Mouse (Mus musculus): ENCODE results near the gene Trim58. TPM values are rescaled to one million over a fixed set of nuclear protein-coding genes. Genes with fewer than 3 reads are reported as not detected.

The Trim58 gene
- 0.29 and 0.30 TPM in 2 replicates for polyA plus RNA-seq (2016; fragmentation: Nextera tagmentation; extraction: Ambion mirVana)

GRCm38 (mm10) chr11:58640272-58640867 is at the start of gene Trim58:
Gene Trim58, plus strand, starts transcription at chr11:58640465.
- 6% methylated on average over 34 of the region's 34 CpGs for WGBS
- DNase-seq (ENCODE audit: low spot score) = peak; percentile 54

GRCm38 (mm10) chr11:58594814-58595213 is 45.5 kb upstream of the Trim58 start, which contains the start of gene Olfr324:
Gene Olfr324, plus strand, starts transcription at chr11:58595114.
- no peak for DNase-seq (ENCODE audit: low spot score)
- Histone ChIP-seq H3K4me1 (no peaks in the 10 kb centered on the region), H3K4me3 (no peak within 1 kb of the TSS), H3K27me3 (ENCODE audit: low read depth, poor library complexity, severe bottlenecking) (no peaks in the 10 kb centered on the region), H3K36me3 (no peaks in the 10 kb centered on the region), H3K27ac (no peak within 1 kb of the TSS), H3K9me3 (replicated peaks) (no peaks in the 10 kb centered on the region)
- 85% methylated on average over 6 of the region's 6 CpGs for whole genome bisulfite sequencing

More at GRCm38 (mm10) chr11:58640272-58640867, at the start of gene Trim58:
- peak within 1 kb of the TSS; percentile 56 for H3K4me3 ChIP-seq
- H3K4me1 ChIP-seq = peaks cover 9% of the 10 kb centered on the region
- H3K36me3 ChIP-seq = no peaks in the 10 kb centered on the region
- H3K9me3 ChIP-seq (replicated peaks) = no peaks in the 10 kb centered on the region
- H3K27me3 ChIP-seq (ENCODE audit: low read depth, poor library complexity, severe bottlenecking) = peaks cover 43% of the 10 kb centered on the region
- peak within 1 kb of the TSS; percentile 74 for H3K27ac ChIP-seq

GRCm38 (mm10) chr11:58597837-58598236 is 42.4 kb upstream of the Trim58 start:
- Histone ChIP-seq H3K4me1 (no peaks in the 10 kb centered on the region), H3K36me3 (no peaks in the 10 kb centered on the region), H3K4me3 (no peak overlapping the region), H3K27ac (no peak overlapping the region), H3K9me3 (replicated peaks) (no peaks in the 10 kb centered on the region), H3K27me3 (ENCODE audit: low read depth, poor library complexity, severe bottlenecking) (no peaks in the 10 kb centered on the region)
- no peak for DNase-seq (ENCODE audit: low spot score)
- 89% methylated on average over 13 of the region's 13 CpGs for WGBS

- no peaks in the 10 kb centered on the region for H3K36me3 ChIP-seq
- no peaks in the 10 kb centered on the region for H3K4me1 ChIP-seq
- H3K27ac ChIP-seq = no peak overlapping the region
- H3K9me3 ChIP-seq (replicated peaks) = no peaks in the 10 kb centered on the region
- DNase-seq (ENCODE audit: low spot score) = no peak
- no peak overlapping the region for H3K4me3 ChIP-seq
- H3K27me3 ChIP-seq (ENCODE audit: low read depth, poor library complexity, severe bottlenecking) = no peaks in the 10 kb centered on the region
Measured at GRCm38 (mm10) chr11:58602062-58602461, 38.2 kb upstream of the Trim58 start.

GRCm38 (mm10) chr11:58602800-58603560 is 37.3 kb upstream of the Trim58 start:
- H3K27me3 ChIP-seq (ENCODE audit: low read depth, poor library complexity, severe bottlenecking) = no peaks in the 10 kb centered on the region
- H3K27ac ChIP-seq = no peak overlapping the region
- H3K9me3 ChIP-seq (replicated peaks) = no peaks in the 10 kb centered on the region
- no peak overlapping the region for H3K4me3 ChIP-seq
- H3K4me1 ChIP-seq = no peaks in the 10 kb centered on the region
- no peaks in the 10 kb centered on the region for H3K36me3 ChIP-seq
- no peak for DNase-seq (ENCODE audit: low spot score)
- WGBS = 90% methylated on average over 6 of the region's 6 CpGs

GRCm38 (mm10) chr11:58604688-58605087 is 35.6 kb upstream of the Trim58 start:
- no peak for DNase-seq (ENCODE audit: low spot score)
- no peak overlapping the region for H3K4me3 ChIP-seq
- no peak overlapping the region for H3K27ac ChIP-seq
- H3K27me3 ChIP-seq (ENCODE audit: low read depth, poor library complexity, severe bottlenecking) = no peaks in the 10 kb centered on the region
- WGBS = 83% methylated on average over 2 of the region's 2 CpGs
- H3K36me3 ChIP-seq = no peaks in the 10 kb centered on the region
- no peaks in the 10 kb centered on the region for H3K4me1 ChIP-seq
- no peaks in the 10 kb centered on the region for H3K9me3 ChIP-seq (replicated peaks)

GRCm38 (mm10) chr11:58605228-58605627 is 35.0 kb upstream of the Trim58 start:
- no peaks in the 10 kb centered on the region for H3K36me3 ChIP-seq
- H3K9me3 ChIP-seq (replicated peaks) = no peaks in the 10 kb centered on the region
- no peaks in the 10 kb centered on the region for H3K4me1 ChIP-seq
- H3K4me3 ChIP-seq = no peak overlapping the region
- 79% methylated on average over 3 of the region's 3 CpGs for WGBS
- no peaks in the 10 kb centered on the region for H3K27me3 ChIP-seq (ENCODE audit: low read depth, poor library complexity, severe bottlenecking)
- no peak for DNase-seq (ENCODE audit: low spot score)
- no peak overlapping the region for H3K27ac ChIP-seq

GRCm38 (mm10) chr11:58606177-58606919 is 33.9 kb upstream of the Trim58 start:
- H3K9me3 ChIP-seq (replicated peaks) = no peaks in the 10 kb centered on the region
- DNase-seq (ENCODE audit: low spot score) = no peak

GRCm38 (mm10) chr11:58607030-58607429 is 33.2 kb upstream of the Trim58 start:
- 87% methylated on average over 6 of the region's 6 CpGs for WGBS
- Histone ChIP-seq H3K36me3 (no peaks in the 10 kb centered on the region), H3K4me1 (no peaks in the 10 kb centered on the region), H3K9me3 (replicated peaks) (no peaks in the 10 kb centered on the region), H3K27ac (no peak overlapping the region), H3K27me3 (ENCODE audit: low read depth, poor library complexity, severe bottlenecking) (no peaks in the 10 kb centered on the region), H3K4me3 (no peak overlapping the region)
- DNase-seq (ENCODE audit: low spot score) = no peak

More at GRCm38 (mm10) chr11:58606177-58606919, 33.9 kb upstream of the Trim58 start:
- no peaks in the 10 kb centered on the region for H3K36me3 ChIP-seq
- no peak overlapping the region for H3K27ac ChIP-seq
- H3K4me1 ChIP-seq = no peaks in the 10 kb centered on the region
- no peak overlapping the region for H3K4me3 ChIP-seq
- WGBS = 92% methylated on average over 12 of the region's 12 CpGs
- H3K27me3 ChIP-seq (ENCODE audit: low read depth, poor library complexity, severe bottlenecking) = no peaks in the 10 kb centered on the region

GRCm38 (mm10) chr11:58613359-58613758 is 26.9 kb upstream of the Trim58 start:
- 67% methylated on average over 3 of the region's 3 CpGs for whole genome bisulfite sequencing
- H3K4me1 ChIP-seq = no peaks in the 10 kb centered on the region
- H3K36me3 ChIP-seq = no peaks in the 10 kb centered on the region
- H3K27me3 ChIP-seq (ENCODE audit: low read depth, poor library complexity, severe bottlenecking) = no peaks in the 10 kb centered on the region
- no peak overlapping the region for H3K4me3 ChIP-seq
- no peak overlapping the region for H3K27ac ChIP-seq
- no peak for DNase-seq (ENCODE audit: low spot score)
- H3K9me3 ChIP-seq (replicated peaks) = no peaks in the 10 kb centered on the region

- Histone ChIP-seq H3K27ac (no peak overlapping the region), H3K36me3 (no peaks in the 10 kb centered on the region), H3K4me3 (no peak overlapping the region), H3K27me3 (ENCODE audit: low read depth, poor library complexity, severe bottlenecking) (no peaks in the 10 kb centered on the region), H3K4me1 (no peaks in the 10 kb centered on the region), H3K9me3 (replicated peaks) (no peaks in the 10 kb centered on the region)
- no peak for DNase-seq (ENCODE audit: low spot score)
Measured at GRCm38 (mm10) chr11:58614526-58614925, 25.7 kb upstream of the Trim58 start.

GRCm38 (mm10) chr11:58615975-58616374 is 24.3 kb upstream of the Trim58 start, which contains the start of gene 2210407C18Rik:
Gene 2210407C18Rik, minus strand, starts transcription at chr11:58616075.
- no peak within 1 kb of the TSS for H3K4me3 ChIP-seq
- 94% methylated on average over 4 of the region's 4 CpGs for WGBS
- H3K9me3 ChIP-seq (replicated peaks) = no peaks in the 10 kb centered on the region
- DNase-seq (ENCODE audit: low spot score) = no peak
- H3K27me3 ChIP-seq (ENCODE audit: low read depth, poor library complexity, severe bottlenecking) = no peaks in the 10 kb centered on the region
- H3K27ac ChIP-seq = no peak within 1 kb of the TSS
- no peaks in the 10 kb centered on the region for H3K36me3 ChIP-seq
- H3K4me1 ChIP-seq = no peaks in the 10 kb centered on the region

GRCm38 (mm10) chr11:58618369-58618768 is 21.9 kb upstream of the Trim58 start:
- H3K9me3 ChIP-seq (replicated peaks) = no peaks in the 10 kb centered on the region
- no peaks in the 10 kb centered on the region for H3K4me1 ChIP-seq
- H3K27ac ChIP-seq = no peak overlapping the region
- 79% methylated on average over 3 of the region's 3 CpGs for WGBS
- H3K27me3 ChIP-seq (ENCODE audit: low read depth, poor library complexity, severe bottlenecking) = no peaks in the 10 kb centered on the region
- H3K4me3 ChIP-seq = no peak overlapping the region
- no peaks in the 10 kb centered on the region for H3K36me3 ChIP-seq
- DNase-seq (ENCODE audit: low spot score) = no peak

Measured in limb, embryonic 10.5 days (tissue).